Mouse (Mus musculus) bone marrow macrophage, adult 2 months (primary cell): ENCODE results near the gene Gm14406.
"Not testable (repeated sequence)": the region's sequence is repeated elsewhere in the genome, so short reads cannot be mapped to it uniquely, and the experiment has no call there.

Source experiments
- CTCF ChIP-seq: IDR thresholded peaks from 2 replicates; pipeline ENCODE4 v1.5.1; 2012; ENCODE audit warnings: low read depth, mild to moderate bottlenecking, low read length, moderate library complexity
- POLR2A ChIP-seq: IDR thresholded peaks from 2 replicates; pipeline ENCODE4 v1.6.1; 2012; ENCODE audit warnings: mild to moderate bottlenecking, low read depth, low read length, borderline replicate concordance

GRCm38 (mm10) chr2:177559365-177559764 is 18.6 kb downstream of the Gm14406 start:
- not testable (repeated sequence) for TF ChIP-seq CTCF, POLR2A
